Mouse (Mus musculus): ENCODE results near the gene Atad5. TPM values are rescaled to one million over a fixed set of nuclear protein-coding genes. Genes with fewer than 3 reads are reported as not detected.

The Atad5 gene
- polyA plus RNA-seq, 1 experiment from 2014 or later: 5.3 TPM

DNA sequence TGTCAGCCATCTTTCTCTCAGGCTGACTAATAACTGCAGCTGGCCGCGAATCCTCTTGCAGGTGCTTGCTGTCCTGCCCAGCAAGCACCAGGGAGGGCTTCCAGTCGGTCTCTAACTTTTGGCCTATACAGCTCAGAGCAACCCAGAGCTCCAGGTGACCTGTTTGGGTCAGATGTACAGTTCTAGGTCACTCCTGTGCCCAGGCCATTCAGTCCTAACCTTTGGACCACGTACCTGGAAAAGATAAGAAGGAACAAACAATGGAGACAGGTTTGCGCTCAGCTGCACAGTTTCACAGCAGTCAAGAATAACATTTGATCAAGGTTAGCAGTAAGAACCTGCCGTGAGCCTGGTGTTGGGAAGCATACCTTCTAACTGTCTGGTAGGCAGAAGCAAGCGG, 69.8 kb downstream of the Atad5 start:
- no peak for ATAC-seq (ENCODE audit: insufficient number of reproducible peaks, insufficient read depth, low FRiP score, low read depth)
- H3K4me1 ChIP-seq (ENCODE audit: control insufficient read depth in 2 of 2, insufficient read depth in 2 of 2, low read length in 2 of 2): 0 out of 4 replicates have a peak, but pooled peaks cover 0 to 5% of the 10 kb centered on the region in 2 experiments
- H3K4me2 ChIP-seq (ENCODE audit: low read length): no peak overlapping the region
- no peak overlapping the region for H3K27ac ChIP-seq (replicated peaks in 1 of 2; ENCODE audit: control insufficient read depth in 1 of 2, insufficient read depth in 1 of 2, low read depth in 2 of 2, low read length in 2 of 2)
- H3K9ac ChIP-seq (ENCODE audit: low read length): no peak overlapping the region
- no peaks in the 10 kb centered on the region for H3K36me3 ChIP-seq (ENCODE audit: control insufficient read depth, insufficient read depth, low read length)
- H3K9me3 ChIP-seq (ENCODE audit: control insufficient read depth, low read length): no peaks in the 10 kb centered on the region
- H3K27me3 ChIP-seq (ENCODE audit: control insufficient read depth, insufficient read depth, low read length): peaks cover 29% of the 10 kb centered on the region
- 80% methylated on average over 7 of the region's 7 CpGs for WGBS
- no peak overlapping the region for H3K4me3 ChIP-seq (ENCODE audit: control insufficient read depth in 1 of 2, insufficient read depth in 1 of 2, low read depth in 1 of 2, low read length in 2 of 2)

DNA sequence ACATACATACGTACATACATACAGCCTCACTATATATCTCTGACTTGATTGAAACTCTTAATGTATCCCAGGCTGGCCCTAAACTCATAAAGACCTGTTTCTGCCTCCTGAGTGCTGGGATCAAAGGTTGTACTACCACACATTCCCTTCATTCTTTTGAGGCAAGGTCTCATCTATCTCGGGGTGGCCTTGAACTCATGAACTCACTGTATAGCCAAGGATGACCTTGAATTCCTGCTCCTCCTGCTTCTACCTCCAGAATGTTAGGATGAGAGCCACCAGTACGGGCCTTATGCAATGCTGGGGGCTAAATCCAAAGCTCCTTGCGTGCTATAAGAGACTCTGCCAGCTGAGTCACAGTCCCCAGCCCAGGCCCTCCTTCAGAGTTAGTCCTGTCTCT, 71.8 kb downstream of the Atad5 start:
- H3K27me3 ChIP-seq (ENCODE audit: control insufficient read depth, insufficient read depth, low read length): peaks cover 10% of the 10 kb centered on the region; the same call in 1 of the 2 replicates
- H3K9me3 ChIP-seq (ENCODE audit: control insufficient read depth, low read length): no peaks in the 10 kb centered on the region; the same call in 1 of the 2 replicates
- H3K27ac ChIP-seq (replicated peaks in 1 of 2; ENCODE audit: control insufficient read depth in 1 of 2, insufficient read depth in 1 of 2, low read depth in 2 of 2, low read length in 2 of 2): no peak overlapping the region
- no peaks in the 10 kb centered on the region for H3K4me1 ChIP-seq (ENCODE audit: control insufficient read depth in 2 of 2, insufficient read depth in 2 of 2, low read length in 2 of 2)
- H3K4me3 ChIP-seq (ENCODE audit: control insufficient read depth in 1 of 2, insufficient read depth in 1 of 2, low read depth in 1 of 2, low read length in 2 of 2): no peak overlapping the region
- no peak overlapping the region for H3K4me2 ChIP-seq (ENCODE audit: low read length)
- 73% methylated on average over 4 of the region's 4 CpGs for WGBS
- H3K9ac ChIP-seq (ENCODE audit: low read length): no peak overlapping the region
- ATAC-seq (ENCODE audit: insufficient number of reproducible peaks, insufficient read depth, low FRiP score, low read depth): no peak
- H3K36me3 ChIP-seq (ENCODE audit: control insufficient read depth, insufficient read depth, low read length): no peaks in the 10 kb centered on the region

DNA sequence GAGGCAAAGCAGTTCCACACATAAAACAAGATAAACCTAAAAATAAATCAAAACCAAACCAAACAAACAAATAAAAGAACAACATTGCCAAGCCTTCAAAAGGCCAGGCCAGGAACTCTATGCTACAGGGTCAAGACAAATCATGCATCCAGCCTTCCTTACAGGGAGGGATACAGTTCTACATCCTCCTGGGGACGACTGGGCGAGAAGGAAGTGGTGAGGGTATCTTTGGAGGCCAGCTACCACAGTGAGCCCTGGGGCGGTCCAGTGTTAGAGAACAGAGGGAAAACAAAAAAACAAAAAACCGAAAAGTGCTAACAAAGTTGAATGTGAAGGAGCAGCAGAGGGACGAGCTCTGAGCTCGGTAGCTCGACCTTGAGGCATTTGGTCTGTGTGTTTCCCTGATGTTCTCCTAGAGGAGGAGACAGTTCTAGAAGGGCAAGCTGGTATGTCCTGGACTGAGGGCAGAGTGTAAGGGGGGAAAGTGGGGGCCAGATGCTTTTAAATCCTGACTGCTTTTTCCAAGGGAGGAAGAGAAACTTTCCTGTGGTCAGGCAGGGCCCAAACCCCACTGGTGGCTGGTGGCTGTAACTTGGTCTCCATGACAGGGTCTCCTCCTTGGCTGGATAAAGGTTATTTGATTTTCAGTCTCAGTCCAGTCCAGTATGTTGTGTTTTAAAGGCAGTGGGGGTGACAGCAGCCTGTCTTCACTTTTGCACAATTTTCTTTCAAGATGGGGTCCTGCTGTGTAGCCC, 74.3 kb downstream of the Atad5 start:
- 62% methylated on average over 7 of the region's 7 CpGs for WGBS
- no peak for ATAC-seq (ENCODE audit: insufficient number of reproducible peaks, insufficient read depth, low FRiP score, low read depth)
- Histone ChIP-seq H3K9me3 (ENCODE audit: control insufficient read depth, low read length) (no peaks in the 10 kb centered on the region; the same call in 1 of the 2 replicates), H3K4me2 (ENCODE audit: low read length) (no peak overlapping the region), H3K27me3 (ENCODE audit: control insufficient read depth, insufficient read depth, low read length) (0 out of 2 replicates have a peak, but pooled peaks cover 5% of the 10 kb centered on the region), H3K27ac (replicated peaks in 1 of 2; ENCODE audit: control insufficient read depth in 1 of 2, insufficient read depth in 1 of 2, low read depth in 2 of 2, low read length in 2 of 2) (no peak overlapping the region), H3K36me3 (ENCODE audit: control insufficient read depth, insufficient read depth, low read length) (no peaks in the 10 kb centered on the region), H3K4me3 (ENCODE audit: control insufficient read depth in 1 of 2, insufficient read depth in 1 of 2, low read depth in 1 of 2, low read length in 2 of 2) (no peak overlapping the region), H3K4me1 (ENCODE audit: control insufficient read depth in 2 of 2, insufficient read depth in 2 of 2, low read length in 2 of 2) (no peaks in the 10 kb centered on the region), H3K9ac (ENCODE audit: low read length) (no peak overlapping the region)

DNA sequence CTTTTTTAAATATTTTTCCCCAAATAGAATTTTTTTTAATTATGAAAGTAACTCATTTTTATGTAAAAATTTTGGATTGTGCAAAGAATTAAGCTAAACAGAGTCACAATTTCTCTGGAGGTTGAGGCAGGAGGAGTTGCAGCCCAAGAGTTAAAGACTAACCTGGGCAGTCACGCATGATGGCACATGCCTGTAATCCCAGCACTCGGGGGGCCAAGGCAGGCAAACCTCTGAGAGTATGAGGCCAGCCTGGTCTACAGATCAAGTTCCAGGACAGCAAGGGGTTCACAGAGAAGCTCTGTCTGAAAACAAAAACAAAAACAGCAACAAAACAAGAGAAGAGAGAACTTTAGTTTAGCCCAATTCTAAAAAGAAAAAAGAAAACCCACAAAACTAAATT, 75.0 kb downstream of the Atad5 start:
- 0 out of 2 replicates have a peak, but pooled peaks cover 2% of the 10 kb centered on the region for H3K27me3 ChIP-seq (ENCODE audit: control insufficient read depth, insufficient read depth, low read length)
- no peaks in the 10 kb centered on the region for H3K4me1 ChIP-seq (ENCODE audit: control insufficient read depth in 2 of 2, insufficient read depth in 2 of 2, low read length in 2 of 2)
- H3K9ac ChIP-seq (ENCODE audit: low read length): no peak overlapping the region
- H3K36me3 ChIP-seq (ENCODE audit: control insufficient read depth, insufficient read depth, low read length): no peaks in the 10 kb centered on the region
- H3K4me2 ChIP-seq (ENCODE audit: low read length): no peak overlapping the region
- no peak overlapping the region for H3K4me3 ChIP-seq (ENCODE audit: control insufficient read depth in 1 of 2, insufficient read depth in 1 of 2, low read depth in 1 of 2, low read length in 2 of 2)
- ATAC-seq (ENCODE audit: insufficient number of reproducible peaks, insufficient read depth, low FRiP score, low read depth): no peak
- 72% methylated on average over 2 of the region's 2 CpGs for WGBS
- no peak overlapping the region for H3K27ac ChIP-seq (replicated peaks in 1 of 2; ENCODE audit: control insufficient read depth in 1 of 2, insufficient read depth in 1 of 2, low read depth in 2 of 2, low read length in 2 of 2)
- no peaks in the 10 kb centered on the region; the same call in 1 of the 2 replicates for H3K9me3 ChIP-seq (ENCODE audit: control insufficient read depth, low read length)

DNA sequence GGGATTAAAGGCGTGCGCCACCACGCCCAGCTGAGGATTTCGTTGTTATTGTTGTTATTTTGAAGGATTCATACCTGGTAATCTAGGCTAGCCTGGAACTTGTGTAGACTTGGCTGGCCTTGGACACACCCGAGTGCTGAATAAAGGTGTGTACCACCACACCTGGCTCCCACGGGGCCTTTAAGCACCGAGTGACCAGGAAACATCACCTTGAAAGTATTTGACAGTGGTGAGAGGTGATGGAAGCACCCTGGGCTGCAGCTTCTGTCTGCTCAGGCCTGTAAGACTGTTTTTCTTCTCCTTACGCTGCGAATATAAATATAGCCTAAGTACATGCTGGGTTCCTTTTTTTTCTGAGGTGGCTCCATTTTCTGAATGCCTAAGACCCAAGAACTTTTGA, 78.9 kb downstream of the Atad5 start:
- Histone ChIP-seq H3K27ac (replicated peaks in 1 of 2; ENCODE audit: control insufficient read depth in 1 of 2, insufficient read depth in 1 of 2, low read depth in 2 of 2, low read length in 2 of 2) (no peak overlapping the region), H3K4me3 (ENCODE audit: control insufficient read depth in 1 of 2, insufficient read depth in 1 of 2, low read depth in 1 of 2, low read length in 2 of 2) (no peak overlapping the region), H3K27me3 (ENCODE audit: control insufficient read depth, insufficient read depth, low read length) (no peaks in the 10 kb centered on the region), H3K36me3 (ENCODE audit: control insufficient read depth, insufficient read depth, low read length) (no peaks in the 10 kb centered on the region), H3K4me1 (ENCODE audit: control insufficient read depth in 2 of 2, insufficient read depth in 2 of 2, low read length in 2 of 2) (no peaks in the 10 kb centered on the region), H3K9ac (ENCODE audit: low read length) (no peak overlapping the region), H3K9me3 (ENCODE audit: control insufficient read depth, low read length) (no peaks in the 10 kb centered on the region; the same call in 1 of the 2 replicates), H3K4me2 (ENCODE audit: low read length) (no peak overlapping the region)
- WGBS: 84% methylated on average over 9 of the region's 9 CpGs
- no peak for ATAC-seq (ENCODE audit: insufficient number of reproducible peaks, insufficient read depth, low FRiP score, low read depth)

DNA sequence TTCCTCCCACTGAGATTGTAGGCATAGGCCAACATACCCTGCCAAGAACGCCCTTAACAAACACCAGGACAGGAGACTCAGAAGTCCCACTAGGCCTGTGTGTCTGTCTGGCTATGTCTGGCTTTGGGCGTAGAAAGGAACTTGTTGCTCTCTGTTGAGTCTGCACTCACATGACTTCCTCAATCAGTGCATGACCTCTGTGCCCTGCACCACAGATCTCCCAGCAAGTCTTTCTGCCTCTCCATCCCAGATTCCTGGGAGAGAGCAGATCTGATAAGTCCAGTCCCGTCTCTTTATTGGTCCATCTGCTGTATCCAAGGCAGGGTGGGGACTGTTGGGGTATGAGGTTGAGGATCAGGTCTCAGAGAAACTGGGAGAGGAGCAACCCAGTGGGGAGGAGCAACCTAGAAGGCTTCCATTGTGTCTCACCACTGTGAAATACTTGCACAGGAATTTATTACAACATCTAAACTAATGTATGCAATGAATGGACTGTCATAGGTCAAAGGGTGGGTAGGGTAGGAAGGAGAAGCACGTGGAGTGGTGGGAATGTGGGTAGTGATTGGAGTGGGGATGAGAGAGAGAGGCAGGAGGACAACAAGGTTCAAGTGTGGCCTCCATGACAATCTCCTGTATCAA, 79.5 kb downstream of the Atad5 start:
- H3K4me2 ChIP-seq (ENCODE audit: low read length): no peak overlapping the region
- no peaks in the 10 kb centered on the region; the same call in 1 of the 2 replicates for H3K9me3 ChIP-seq (ENCODE audit: control insufficient read depth, low read length)
- H3K27me3 ChIP-seq (ENCODE audit: control insufficient read depth, insufficient read depth, low read length): no peaks in the 10 kb centered on the region
- H3K27ac ChIP-seq (replicated peaks in 1 of 2; ENCODE audit: control insufficient read depth in 1 of 2, insufficient read depth in 1 of 2, low read depth in 2 of 2, low read length in 2 of 2): no peak overlapping the region
- no peaks in the 10 kb centered on the region for H3K36me3 ChIP-seq (ENCODE audit: control insufficient read depth, insufficient read depth, low read length)
- no peak for ATAC-seq (ENCODE audit: insufficient number of reproducible peaks, insufficient read depth, low FRiP score, low read depth)
- H3K4me1 ChIP-seq (ENCODE audit: control insufficient read depth in 2 of 2, insufficient read depth in 2 of 2, low read length in 2 of 2): no peaks in the 10 kb centered on the region
- WGBS: 60% methylated on average over 4 of the region's 4 CpGs
- no peak overlapping the region for H3K9ac ChIP-seq (ENCODE audit: low read length)
- H3K4me3 ChIP-seq (ENCODE audit: control insufficient read depth in 1 of 2, insufficient read depth in 1 of 2, low read depth in 1 of 2, low read length in 2 of 2): no peak overlapping the region

DNA sequence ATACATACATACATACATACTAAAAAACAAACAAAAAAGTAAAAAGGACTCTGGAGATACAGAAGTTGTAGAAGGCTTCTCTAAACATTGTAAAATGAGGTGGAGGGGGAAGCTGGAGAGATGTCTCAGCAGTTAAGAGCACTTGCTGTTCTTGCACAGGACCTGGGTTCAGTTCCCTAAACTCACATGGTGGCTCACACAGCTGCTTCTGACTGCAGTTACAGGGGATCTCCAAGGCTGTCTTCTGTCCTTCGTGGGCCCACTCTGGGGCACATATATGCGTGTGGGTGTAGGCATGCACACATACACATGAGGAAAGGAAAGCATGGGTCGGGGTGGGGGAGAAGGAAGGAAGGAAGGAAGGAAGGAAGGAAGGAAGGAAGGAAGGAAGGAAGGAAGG, 80.4 kb downstream of the Atad5 start:
- H3K27ac ChIP-seq (replicated peaks in 1 of 2; ENCODE audit: control insufficient read depth in 1 of 2, insufficient read depth in 1 of 2, low read depth in 2 of 2, low read length in 2 of 2): no peak overlapping the region
- no peak for ATAC-seq (ENCODE audit: insufficient number of reproducible peaks, insufficient read depth, low FRiP score, low read depth)
- H3K4me1 ChIP-seq (ENCODE audit: control insufficient read depth in 2 of 2, insufficient read depth in 2 of 2, low read length in 2 of 2): no peaks in the 10 kb centered on the region
- no peak overlapping the region for H3K4me3 ChIP-seq (ENCODE audit: control insufficient read depth in 1 of 2, insufficient read depth in 1 of 2, low read depth in 1 of 2, low read length in 2 of 2)
- H3K36me3 ChIP-seq (ENCODE audit: control insufficient read depth, insufficient read depth, low read length): no peaks in the 10 kb centered on the region
- WGBS: 84% methylated on average over 3 of the region's 3 CpGs
- H3K27me3 ChIP-seq (ENCODE audit: control insufficient read depth, insufficient read depth, low read length): no peaks in the 10 kb centered on the region
- no peaks in the 10 kb centered on the region; the same call in 1 of the 2 replicates for H3K9me3 ChIP-seq (ENCODE audit: control insufficient read depth, low read length)
- H3K4me2 ChIP-seq (ENCODE audit: low read length): no peak overlapping the region
- no peak overlapping the region for H3K9ac ChIP-seq (ENCODE audit: low read length)
